Mouse (Mus musculus) brain, embryonic 18.5 days (tissue): ENCODE data around the gene D5Ertd577e.
"Not testable (repeated sequence)": the region's sequence is repeated elsewhere in the genome, so short reads cannot be mapped to it uniquely, and the experiment has no call there.

Experiments used
- DNase-seq: peaks from one replicate; pipeline ENCODE4 v3.0.0-alpha.2; 2012; ENCODE audit warnings: low read depth, low spot score

Gene D5Ertd577e

DNA sequence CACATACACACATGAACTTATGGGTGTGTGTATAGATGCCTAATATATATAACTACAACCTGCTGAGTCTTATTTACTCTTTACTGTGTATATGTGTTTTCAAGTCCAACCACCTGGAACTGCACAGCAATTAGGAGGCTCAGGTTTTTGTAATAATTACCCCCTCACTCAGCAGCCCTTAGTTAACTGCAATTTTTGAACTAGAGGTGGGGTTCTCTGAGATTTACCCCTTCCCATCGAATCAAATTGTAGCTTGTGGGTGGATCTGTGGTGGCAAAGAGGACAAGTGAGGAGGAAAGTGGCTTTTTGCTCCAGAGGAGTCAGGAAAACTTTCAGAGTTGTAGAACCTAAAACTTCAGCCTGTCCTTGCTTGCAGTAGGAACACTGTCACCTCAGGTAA lies at the start of gene D5Ertd577e:
TSS of gene D5Ertd577e (plus strand) at position 301 of the 400 bp plus-strand sequence.
- not testable (repeated sequence) for DNase-seq

DNA sequence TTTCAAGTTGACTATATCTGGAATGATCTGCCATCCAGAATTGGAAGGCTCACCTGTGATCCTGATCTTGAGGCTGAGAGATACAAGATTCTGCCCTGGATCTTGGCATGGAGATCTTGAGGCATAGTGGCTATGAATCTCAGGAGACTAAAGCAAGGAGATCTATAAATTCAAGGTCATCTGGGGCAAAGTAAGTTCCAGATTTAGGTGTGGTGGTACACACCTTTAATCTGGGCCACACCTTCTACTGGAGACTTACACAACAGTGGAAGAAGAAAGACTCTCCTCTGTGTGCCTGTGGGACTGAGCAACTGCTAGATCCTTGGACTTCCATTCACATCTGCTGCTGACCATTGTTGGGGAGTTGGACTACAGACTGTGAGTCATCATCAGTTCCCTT lies 53.9 kb downstream of the D5Ertd577e start, which contains the start of gene Gm3286:
TSS of gene Gm3286 (plus strand) at position 301 of the 400 bp plus-strand sequence.
- DNase-seq: not testable (repeated sequence)
